Mouse (Mus musculus): ENCODE measurements around the gene Sirpb1b.
"Not testable (repeated sequence)": the region's sequence is repeated elsewhere in the genome, so short reads cannot be mapped to it uniquely, and the experiment has no call there.

Gene Sirpb1b

GRCm38 (mm10) chr3:15574887-15575286, at the start of gene Sirpb1b:
Gene Sirpb1b (minus strand): TSS chr3:15575065.
- not testable (repeated sequence) for DNase-seq (ENCODE audit: low read depth, low spot score)

GRCm38 (mm10) chr3:15590377-15591117, 15.7 kb upstream of the Sirpb1b start:
- DNase-seq (ENCODE audit: low read depth, low spot score): not testable (repeated sequence)

- not testable (repeated sequence) for DNase-seq (ENCODE audit: low read depth, low spot score)
Observed at GRCm38 (mm10) chr3:15586665-15587064, 11.8 kb upstream of the Sirpb1b start.

- no peak for DNase-seq (ENCODE audit: low read depth, low spot score)
Observed at GRCm38 (mm10) chr3:15583452-15583851, 8.6 kb upstream of the Sirpb1b start.

GRCm38 (mm10) chr3:15582948-15583347, 8.1 kb upstream of the Sirpb1b start:
- DNase-seq (ENCODE audit: low read depth, low spot score): not testable (repeated sequence)

- not testable (repeated sequence) for DNase-seq (ENCODE audit: low read depth, low spot score)
Observed at GRCm38 (mm10) chr3:15576466-15576865, 1.6 kb upstream of the Sirpb1b start.

- no peak for DNase-seq (ENCODE audit: low read depth, low spot score)
Observed at GRCm38 (mm10) chr3:15528589-15528988, 46.3 kb downstream of the Sirpb1b start.

- DNase-seq (ENCODE audit: low read depth, low spot score): not testable (repeated sequence)
Observed at GRCm38 (mm10) chr3:15513608-15514007, 61.3 kb downstream of the Sirpb1b start.

- DNase-seq (ENCODE audit: low read depth, low spot score): not testable (repeated sequence)
Observed at GRCm38 (mm10) chr3:15507792-15508321, 67.0 kb downstream of the Sirpb1b start.

GRCm38 (mm10) chr3:15474831-15475230, 100.0 kb downstream of the Sirpb1b start:
- not testable (repeated sequence) for DNase-seq (ENCODE audit: low read depth, low spot score)

- not testable (repeated sequence) for DNase-seq (ENCODE audit: low read depth, low spot score)
Observed at GRCm38 (mm10) chr3:15470158-15470557, 104.7 kb downstream of the Sirpb1b start.

All from A20 (cell line).